Mouse (Mus musculus) cerebral cortex, adult 2 months (tissue): ENCODE measurements around the gene BC029722.

Experiments used
- WGBS: fragments of 180-500 bp; shearing (Covaris S2); methylation state at CpG from one replicate; pipeline ENCODE4 v1.1.7; 2018; 5-methylcytosine and 5-hydroxymethylcytosine counted together

Gene BC029722

DNA sequence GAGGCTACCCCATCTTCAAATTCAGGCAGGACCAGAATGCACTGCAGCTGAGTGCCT lies at the start of gene BC029722:
TSS of gene BC029722 (minus strand) at position 35 of the 57 bp plus-strand sequence.

DNA sequence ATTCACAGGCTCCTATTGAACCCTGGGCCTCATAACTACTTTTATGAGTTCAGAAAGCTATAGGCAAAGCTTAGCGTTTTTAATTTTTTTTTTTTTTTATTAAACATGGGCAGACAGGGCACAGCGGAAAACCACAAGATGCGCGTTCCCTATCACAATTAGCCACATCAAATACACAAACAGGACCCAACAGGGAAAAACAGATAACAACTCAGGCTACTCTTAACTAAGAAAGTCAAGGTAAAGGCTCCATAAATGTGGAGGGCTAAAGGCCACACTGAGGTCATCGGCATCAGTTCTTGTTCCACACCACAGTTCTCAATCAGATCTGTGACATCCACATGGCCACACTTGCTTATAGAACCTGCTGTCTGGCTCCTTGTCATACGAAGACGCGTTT lies 49.1 kb upstream of the BC029722 start:
- WGBS, result 91% methylated on average over 8 of the region's 8 CpGs

DNA sequence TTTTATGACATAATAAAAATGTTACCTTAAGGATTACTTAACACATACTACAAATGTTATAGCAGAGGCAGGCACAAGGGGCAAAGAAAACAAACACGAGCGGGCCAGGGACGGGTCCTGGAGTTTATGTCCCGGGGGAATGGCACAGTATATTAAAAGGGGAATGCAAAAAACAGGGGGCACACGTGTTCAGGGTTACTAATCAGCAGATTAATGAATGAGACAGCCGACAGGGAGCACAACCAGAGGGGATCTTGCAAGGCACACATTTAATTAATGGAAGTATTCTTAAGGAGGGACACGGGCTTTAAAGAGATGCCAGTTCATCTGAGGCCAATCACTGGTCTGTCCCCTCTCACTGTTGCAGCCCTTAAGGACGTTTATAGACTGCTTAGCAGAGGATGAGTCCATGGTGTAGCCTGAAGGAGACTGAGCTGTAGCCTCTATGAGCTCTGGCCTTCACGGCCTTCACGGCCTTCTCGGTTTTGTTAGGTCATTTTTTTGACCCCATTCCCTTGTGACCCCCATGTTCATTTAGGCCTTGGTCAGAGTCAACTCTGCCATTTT lies 44.2 kb upstream of the BC029722 start:
- WGBS, result 65% methylated on average over 11 of the region's 11 CpGs

DNA sequence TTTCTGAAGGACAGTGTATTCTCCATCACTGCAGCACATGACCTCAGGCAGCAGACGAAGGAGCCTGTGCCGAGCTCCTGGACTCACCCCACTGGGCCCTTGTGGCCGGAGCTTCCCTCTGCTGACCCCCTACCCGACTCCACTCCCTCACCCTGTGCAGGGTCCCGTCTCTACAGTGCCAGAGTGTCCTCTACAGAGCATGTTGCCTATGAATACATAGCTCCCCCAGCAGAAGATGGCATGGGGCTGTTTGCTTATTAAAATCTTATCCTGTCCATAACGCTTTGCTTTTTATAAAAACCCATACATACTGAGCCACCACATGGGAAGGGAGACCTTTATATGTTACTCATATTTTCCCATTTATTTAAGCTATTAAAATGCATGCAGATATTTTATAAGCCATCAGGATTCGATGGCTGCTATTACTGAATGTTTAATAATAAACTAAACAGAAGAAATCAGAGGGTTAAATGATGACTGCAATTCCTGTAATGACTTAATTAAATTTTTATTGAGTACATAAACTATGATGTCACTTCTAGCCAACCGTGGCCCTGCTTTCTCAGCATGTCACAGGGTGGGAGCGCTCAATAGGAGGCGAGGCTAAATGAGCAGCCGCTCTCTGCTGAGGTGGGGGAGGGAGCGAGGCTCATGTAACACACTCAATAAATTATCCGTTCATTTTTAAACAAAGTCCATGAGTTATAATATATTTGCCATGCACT lies 43.5 kb upstream of the BC029722 start:
- 71% methylated on average over 13 of the region's 13 CpGs for WGBS

DNA sequence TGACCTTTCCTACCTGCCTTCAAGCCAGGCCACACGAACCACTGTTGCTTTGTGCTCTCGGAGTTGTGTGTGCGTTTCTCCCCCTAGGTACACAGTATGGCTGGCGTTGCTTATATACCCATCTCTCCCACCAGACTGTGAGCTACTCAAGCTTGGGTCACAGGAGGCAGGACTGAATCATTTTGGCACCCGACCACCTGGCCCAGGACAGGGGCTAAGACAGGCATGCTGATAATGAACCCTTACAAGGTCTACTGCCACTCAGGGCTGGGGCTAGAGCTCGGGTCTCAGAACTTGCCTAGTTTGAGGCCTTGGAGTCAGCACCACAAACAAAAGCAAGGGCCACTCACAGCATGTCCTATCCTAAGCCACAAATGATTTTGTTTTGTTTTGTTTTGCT lies 42.4 kb upstream of the BC029722 start:
- WGBS, result 92% methylated on average over 6 of the region's 6 CpGs

DNA sequence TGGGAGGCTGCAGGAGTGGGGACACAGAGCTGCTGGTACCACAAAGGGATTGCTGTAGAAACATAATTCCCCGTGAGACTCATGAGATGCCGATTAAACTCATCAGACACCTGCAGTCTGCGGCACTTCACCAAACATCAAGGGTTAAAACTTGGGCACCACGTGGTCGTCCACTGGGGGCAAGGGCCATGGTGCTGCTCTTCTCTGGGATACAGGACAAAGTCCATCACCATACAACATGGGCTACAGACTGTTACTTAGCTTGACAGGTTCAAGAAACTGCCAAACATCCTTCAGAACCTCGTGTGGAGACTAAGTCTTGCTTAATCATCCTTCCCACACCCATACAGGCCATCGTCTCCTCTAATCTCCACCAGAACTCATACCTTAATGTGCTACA lies 40.9 kb upstream of the BC029722 start:
- whole genome bisulfite sequencing, result 90% methylated on average over 7 of the region's 7 CpGs

DNA sequence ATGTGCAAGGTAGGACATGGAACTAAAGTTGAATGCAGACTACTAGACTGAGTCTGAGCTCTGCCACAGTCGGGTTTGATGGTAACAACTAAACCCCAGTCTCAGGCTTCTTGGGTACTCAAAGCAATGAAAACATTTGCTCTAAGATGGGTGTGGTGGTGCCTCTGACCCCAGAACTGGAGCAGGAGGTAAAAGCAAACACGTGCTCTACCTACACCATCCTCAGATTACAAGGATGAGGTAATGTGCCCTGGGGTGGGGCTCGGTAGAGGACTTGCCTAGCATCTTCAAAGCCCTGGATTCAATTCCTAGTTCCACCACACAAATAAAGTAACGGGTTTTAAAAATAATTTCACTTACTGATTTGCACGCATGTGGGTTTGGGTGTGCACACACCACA lies 33.3 kb upstream of the BC029722 start:
- WGBS, result 86% methylated on average over 5 of the region's 5 CpGs

DNA sequence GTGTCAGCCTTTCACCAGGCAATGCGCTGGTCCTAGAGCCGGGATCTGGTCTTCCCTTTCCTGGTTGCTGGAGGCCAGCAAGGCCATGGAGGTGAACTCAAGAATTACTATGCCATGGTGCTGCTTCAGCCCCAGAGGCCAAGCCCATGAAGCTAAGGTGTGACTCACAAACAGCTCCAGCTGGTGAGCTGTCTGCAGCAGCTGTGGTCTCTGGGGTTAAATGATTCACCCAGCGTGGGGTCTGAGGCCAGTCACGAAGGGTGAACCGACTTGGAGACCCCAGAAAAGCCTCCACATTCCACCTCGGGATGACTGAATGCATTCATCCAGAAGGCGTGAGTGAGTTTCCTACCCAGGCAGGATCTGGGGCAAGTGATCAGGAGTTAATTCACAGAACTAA lies 30.9 kb upstream of the BC029722 start:
- 87% methylated on average over 7 of the region's 7 CpGs for WGBS

DNA sequence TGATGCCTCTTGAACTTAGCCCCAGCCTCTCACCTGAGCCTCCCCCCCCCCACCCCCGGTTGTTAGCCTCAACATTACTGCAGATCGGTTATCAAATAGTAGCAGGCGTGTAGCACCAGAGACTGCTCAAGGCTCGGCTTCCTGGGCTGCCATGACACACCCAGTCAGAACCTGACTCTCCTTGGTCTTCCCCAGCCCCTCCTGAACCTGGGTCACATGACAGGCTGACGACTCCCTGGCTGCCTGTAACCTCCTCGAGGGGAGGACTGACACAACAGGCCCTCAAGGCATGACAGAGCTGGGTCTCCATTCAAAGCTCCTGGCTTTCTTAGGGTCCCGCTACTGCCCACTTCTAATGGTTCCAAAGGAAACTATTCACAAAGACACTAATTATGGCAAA lies 30.2 kb upstream of the BC029722 start:
- WGBS, result 72% methylated on average over 7 of the region's 7 CpGs

DNA sequence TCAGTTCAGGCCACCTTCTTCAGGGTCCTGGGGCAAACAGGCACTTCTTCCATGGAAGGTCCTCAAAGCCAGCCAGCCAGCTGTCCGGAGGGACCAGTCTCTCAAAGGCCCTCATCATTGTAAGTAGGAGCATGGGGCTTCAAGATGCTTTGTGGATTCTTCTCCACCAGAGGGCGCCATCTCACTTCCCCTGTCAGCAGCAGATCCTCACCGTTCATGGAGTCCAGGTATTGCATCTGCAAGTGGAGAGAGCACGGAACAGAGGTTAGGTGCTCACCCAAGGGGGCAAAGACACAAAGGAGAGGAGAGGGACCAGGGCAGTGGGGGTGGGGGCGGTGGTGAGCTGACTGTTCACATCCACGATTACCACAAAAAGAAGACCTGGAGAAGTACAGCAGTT lies 29.1 kb upstream of the BC029722 start:
- WGBS, result 24% methylated on average over 6 of the region's 6 CpGs

DNA sequence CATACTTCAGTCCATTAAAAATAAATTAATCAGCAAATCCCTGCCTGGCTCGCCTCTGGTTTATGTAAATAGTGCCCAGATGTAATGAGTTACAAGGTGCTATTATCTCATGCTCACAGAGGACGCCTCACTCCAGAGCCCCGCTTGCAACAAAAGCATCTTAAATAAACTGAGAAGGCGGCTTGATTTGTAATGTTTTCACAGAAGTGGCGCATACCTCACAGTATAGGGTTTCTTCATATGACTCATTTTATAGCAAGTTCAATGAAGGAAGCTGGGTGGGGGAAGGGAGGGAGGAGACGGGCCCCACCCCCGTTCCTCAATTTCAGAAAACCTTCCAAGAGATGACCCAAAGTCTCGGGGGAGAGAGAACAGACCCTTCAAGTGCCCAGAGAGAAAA lies 27.7 kb upstream of the BC029722 start:
- 80% methylated on average over 8 of the region's 8 CpGs for WGBS

DNA sequence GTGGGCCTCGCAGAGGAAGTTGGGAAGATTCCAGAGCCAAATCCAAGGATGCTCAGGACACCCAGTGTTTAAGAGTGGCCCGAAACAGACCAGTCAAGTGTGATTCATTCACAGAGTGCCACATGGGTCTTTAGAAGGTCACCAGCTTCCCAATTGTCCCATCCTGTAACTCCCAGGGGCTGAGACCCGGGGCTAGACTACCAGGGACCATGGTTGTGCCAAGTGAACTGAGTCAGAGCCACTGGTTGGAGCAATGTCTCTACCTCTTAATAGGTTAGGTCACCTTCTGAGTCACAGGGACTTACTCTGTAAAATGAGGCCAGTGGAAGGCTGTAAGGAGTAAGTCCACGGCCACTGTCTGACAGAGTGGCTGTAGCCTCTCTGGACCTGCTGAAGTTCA lies 19.7 kb upstream of the BC029722 start:
- 85% methylated on average over 4 of the region's 4 CpGs for WGBS

DNA sequence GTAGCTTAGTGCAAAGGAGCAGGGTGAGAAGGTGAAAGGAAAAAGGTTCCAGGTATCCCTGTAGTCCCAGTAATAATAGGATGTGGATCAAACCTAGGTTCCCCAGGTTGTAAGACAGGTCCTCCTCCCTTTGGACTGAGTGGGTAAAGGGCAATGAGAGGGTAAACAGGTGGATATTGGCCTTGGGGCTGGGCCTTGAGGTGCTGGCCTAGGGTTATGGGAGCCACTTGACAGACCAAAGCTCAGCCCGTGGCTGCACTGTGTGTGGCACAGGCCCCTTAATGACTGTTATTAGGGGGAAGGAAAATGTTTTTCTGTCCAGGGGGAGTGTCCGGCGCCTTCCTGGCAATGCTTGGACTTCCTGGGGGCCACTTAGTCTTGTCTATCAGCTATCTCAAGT lies 18.7 kb upstream of the BC029722 start:
- 79% methylated on average over 3 of the region's 3 CpGs for WGBS

DNA sequence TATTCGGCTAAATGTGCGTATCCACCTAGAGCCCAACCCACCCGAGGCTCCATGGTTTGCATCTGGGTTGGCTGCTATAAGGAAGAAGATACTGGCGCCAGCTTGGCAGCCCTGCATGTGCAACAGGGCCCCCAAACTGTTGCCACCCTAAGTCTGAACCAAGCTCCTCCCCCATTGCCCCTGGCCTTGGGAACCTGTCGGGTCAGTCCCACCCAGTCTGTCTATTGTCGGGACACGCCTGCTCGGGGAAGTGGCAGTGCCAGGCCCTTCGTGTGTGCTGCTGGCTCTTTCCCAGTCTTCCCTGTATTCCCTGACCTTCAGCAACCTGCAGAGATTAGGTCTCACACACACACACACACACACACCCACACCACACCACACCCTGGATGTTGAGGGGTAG lies 15.5 kb upstream of the BC029722 start, which contains the start of gene Fam83c:
TSS of gene Fam83c (minus strand) at position 123 of the 400 bp plus-strand sequence.
- 73% methylated on average over 9 of the region's 9 CpGs for WGBS

DNA sequence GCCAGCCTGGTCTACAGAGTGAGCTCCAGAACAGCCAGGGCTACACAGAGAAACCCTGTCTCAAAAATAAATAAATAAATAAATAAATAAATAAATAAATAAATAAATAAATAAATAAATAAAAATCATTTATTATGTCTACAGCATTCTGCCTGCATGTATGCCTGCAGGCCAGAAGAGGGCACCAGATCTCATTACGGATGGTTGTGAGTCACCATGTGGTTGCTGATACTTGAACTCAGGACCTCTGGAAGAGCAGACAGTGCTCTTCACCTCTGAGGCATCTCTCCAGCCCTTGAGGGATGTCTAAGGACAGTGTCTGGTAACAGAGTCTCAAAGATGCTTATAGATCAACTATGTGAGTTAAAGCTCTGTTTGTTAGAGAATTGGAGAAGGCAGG lies 12.9 kb upstream of the BC029722 start:
- WGBS, result 65% methylated on average over 1 of the region's 1 CpGs

DNA sequence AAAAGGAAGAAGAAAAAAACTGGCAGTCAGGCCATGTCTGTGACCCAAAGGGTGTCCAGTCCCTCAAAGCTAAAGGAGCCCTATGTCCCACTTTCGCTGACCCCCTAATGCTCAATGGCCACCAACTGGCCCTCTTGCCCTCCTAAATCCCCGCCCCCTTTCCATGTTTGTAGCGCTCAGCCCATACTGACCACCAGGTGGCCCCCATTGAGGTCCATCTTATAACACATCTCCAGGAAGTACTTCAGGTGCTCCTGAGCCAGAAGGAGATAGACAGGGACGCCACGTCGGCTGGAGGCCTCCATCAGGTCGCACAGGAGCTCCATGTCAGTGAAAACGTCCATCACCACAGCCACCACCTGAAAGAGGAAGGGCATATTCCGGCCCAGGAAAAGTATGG lies 12.1 kb upstream of the BC029722 start:
- WGBS, result 56% methylated on average over 9 of the region's 9 CpGs

DNA sequence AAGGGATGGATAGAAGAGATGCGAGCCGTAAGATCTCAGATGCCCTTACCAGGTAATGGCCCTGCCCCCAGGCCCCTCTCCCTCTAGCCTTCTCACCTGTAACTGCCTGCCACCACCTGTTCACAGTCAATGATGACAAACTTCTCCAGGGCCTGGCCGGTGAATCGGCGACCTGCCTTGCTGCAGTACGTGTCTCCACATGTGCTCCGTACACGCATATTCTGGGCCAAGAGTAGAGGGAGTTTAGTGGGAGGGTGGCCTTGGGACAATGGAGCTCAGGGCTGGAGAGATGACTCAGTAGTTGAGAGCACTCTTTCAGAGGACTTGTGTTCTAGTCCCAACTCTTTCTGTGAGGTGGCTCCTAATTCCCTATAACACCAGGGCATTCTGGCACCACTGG lies 11.6 kb upstream of the BC029722 start:
- WGBS, result 93% methylated on average over 8 of the region's 8 CpGs

DNA sequence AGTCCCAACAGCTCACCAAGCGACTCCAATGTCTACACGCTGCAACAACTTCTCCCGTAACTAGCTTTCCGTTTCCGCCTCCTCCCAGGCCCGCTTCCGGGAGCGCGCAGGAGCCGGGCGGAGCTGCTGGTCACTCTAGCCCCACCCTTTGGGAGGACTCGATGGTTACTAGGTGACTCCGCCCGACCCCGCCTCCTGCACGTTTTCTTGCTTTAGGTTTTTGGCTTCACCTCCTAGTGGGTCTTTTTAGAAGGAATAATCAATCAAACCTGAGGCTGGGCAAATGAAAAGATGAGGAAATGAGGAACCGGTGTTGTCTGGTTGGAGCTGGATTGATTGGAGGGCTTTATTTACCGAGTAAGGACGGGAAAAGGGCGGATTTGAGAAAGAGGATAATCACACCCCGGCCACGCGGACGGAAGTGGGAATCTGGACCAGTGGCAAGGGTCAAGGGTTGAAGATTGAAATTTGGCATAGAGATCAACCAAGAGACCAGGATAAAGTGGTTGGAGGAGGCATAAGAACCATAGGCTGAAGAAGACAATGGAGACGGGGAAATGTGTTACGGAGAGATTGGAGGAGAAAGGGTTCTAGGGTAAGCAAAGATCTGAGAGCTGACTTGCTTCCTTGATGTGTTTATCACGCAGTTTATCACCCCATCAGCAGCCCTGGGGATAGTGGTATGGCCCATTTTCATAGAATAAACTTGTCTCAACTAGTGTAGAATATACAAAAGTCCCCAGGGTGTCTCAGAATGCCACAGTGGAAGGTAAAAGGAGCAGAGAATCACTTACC lies 7.6 kb upstream of the BC029722 start, which contains the start of gene Eif6:
TSS of gene Eif6 (minus strand) at position 296 of the 795 bp plus-strand sequence.
- WGBS, result 2% methylated on average over 27 of the region's 27 CpGs

DNA sequence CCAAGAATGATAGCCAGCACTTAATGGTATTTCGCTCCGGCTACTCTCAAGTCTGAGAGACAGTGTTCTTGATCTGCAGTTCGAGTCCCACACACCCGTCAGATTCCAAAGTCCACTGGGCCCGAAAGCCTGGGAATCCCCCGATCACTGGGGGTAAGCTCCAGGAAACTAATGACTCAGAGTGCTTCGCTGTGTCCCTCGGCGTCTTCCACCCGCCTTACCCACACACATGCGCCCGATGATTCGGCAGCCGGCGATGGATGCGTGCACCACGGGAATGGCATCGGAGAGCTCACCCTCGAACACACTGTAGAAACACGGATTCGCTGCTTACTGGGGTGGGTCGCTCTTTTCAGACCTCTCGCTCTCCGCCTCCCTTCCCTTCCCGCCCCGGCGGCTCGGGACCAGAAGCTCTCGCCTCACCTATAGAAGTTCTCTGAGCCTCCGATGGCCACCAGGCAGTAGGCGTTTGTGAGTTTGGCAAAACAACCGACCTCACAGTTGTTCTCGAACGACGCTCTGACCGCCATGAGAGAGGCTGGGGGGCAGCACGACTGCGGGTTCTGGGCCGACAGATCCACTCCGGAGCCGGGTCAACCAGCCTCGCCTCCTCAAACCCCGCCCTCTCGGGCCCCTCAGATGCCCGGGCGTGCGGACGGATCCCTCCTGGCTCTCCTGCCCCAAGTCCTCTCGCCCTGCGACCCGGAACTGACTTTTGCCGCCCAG lies 6.8 kb upstream of the BC029722 start:
- 2% methylated on average over 52 of the region's 52 CpGs for WGBS

DNA sequence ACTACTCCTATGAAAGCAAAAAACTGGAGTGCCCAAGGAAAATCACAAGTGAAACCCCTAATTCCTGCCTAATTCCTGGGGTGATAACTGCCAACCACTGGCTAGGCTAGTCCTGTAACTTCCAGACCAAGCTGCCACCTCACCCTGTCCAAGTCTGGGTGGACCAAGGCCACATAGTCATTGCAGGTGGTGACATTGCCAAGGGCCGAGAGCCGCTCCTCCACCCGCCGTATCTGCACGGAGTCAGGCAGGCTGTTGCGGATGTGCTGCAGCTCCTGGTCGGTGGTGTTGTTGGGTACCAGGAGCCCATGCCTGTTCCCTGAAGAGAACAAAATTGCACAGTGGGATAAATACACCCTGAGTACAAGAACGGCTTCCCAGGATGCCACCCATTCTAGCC lies 4.5 kb upstream of the BC029722 start:
- 95% methylated on average over 8 of the region's 8 CpGs for WGBS

DNA sequence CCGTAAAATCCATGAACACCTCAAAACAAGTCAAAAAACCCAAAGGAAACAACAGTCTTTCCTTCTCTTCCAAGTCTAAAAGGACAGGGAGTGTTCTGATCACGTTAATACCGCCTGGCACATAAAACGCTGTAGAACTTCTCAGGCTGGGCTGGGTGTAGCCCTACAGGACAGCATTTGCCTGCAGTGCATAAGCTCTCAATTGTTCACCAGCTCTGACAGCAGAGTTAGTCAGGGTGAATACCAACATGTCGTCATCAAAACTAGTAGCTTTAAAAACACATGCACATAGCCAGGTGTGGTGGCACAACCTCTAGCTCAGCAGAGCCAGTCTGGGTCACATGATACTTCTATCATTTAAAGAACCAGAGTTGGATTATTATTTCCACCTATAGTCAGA lies 1.6 kb upstream of the BC029722 start:
- WGBS, result 79% methylated on average over 5 of the region's 5 CpGs

DNA sequence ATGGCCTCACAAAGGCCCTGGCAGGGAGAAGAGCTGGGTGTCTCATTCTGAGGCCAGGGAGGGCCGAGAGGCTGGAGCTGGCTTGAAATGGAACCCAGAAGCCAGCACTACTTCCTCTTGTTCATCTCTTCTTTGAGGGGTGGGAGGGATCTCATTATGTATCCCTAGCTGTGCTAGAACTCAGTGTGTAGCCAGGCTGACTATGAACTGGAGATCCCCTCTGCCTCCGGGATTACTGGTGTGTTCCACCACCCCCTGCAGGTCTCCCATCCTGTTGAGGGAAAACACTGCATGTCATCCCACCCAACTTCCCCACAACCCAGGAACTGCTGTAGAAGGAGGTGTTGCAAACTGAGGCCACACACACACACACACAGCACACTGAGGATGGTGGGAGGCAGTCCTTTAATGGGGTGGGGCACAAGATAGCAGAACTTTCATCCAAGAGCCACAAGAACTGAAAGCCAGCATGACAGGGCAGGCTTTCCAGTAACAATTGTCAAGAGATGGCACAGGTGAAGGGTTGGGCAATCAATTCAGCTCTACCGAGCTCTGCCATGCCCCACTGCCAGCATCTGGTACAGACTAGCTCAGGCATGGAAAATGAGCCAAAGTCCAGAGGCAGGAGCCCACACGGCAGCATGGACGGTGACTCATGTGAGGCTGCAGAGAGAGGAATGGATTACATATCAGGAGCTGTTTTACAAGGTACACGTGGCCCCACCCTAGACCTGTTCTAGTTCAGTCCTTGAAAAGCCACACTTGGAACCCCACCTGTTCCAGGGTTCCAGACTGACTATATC lies 424 bp upstream of the BC029722 start:
- 34% methylated on average over 6 of the region's 6 CpGs for WGBS
